In the genomic region with DNA sequence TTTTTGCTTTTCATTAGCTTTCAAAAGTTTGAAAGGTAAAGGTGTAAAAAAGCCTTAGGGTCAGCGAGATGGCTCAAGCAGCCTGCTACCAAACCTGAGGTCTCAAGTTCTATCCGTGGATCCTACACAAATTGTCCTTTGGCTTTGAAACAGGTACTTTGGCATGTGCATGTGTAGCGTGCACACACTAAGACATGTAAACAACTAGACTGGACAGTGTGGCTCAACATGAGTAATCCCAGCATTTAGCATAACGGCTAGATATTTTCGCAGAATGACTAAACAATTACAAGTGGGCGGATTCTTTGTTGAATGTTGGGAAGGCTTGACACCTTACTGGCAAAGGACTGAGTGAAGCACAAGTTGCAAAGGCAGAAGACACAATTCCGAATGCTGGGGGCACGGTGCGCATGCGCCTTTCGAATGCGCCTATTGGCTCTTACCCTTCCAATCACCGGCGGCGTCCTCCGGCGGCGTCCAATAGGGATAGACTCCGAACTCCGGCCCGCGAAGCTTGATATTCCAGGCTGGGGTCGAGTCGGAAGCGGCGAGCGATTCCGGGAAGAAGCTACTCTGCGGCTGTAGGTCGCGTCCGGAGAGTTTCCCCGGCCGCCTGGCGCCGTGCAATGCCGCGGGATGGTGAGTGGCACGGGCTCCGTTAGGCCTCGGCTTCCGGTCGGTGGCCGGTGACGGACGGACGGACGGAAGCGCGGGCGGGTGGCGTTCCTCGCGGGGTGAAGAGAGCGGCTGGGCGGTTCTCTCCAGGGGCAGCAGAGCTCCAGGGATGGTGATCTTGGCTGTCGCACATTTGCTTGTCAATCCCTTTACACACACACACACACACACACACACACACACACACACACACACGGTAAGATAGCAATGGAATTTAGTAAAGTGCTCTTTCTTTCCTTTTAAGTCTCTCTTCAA, we compare ENCODE assay signal across 8 mouse cellular contexts. TPM values are rescaled to one million over a fixed set of nuclear protein-coding genes. Genes with fewer than 3 reads are reported as not detected.
DNase-seq lines count a peak whose midpoint lies in the region; ATAC-seq and TF ChIP-seq lines count a peak whose summit lies in the region.

A gene (plus strand): TSS at position 486 of the 930 bp plus-strand sequence.

- H3K4me1 ChIP-seq in E14TG2a.4 (replicated peaks; ENCODE audit: low read depth, low read length), result peaks cover 33% of the 10 kb centered on the region
- peaks cover 15% of the 10 kb centered on the region for H3K4me1 ChIP-seq in forebrain, embryonic 12.5 days
- H3K4me1 ChIP-seq in heart, postnatal 0 days (ENCODE audit: control insufficient read depth, insufficient read depth), result 0 out of 2 replicates have a peak, but pooled peaks cover 6% of the 10 kb centered on the region
- H3K4me1 ChIP-seq in liver, embryonic 16.5 days (ENCODE audit: control insufficient read depth, low read depth, low read length), result peaks cover 6% of the 10 kb centered on the region; the same call in 1 of the 2 replicates
- peaks cover 14% of the 10 kb centered on the region for H3K4me1 ChIP-seq in neural tube, embryonic 13.5 days (replicated peaks)
- H3K4me1 ChIP-seq in testis, adult 2 months (ENCODE audit: control insufficient read depth, insufficient read depth, low read length), result no peaks in the 10 kb centered on the region

- TF ChIP-seq EP300 in heart, postnatal 0 days (IDR thresholded peaks at IDR 0.05; ENCODE audit: low read depth), result no peak

- peak; percentile 62; the same call in 1 of the 2 replicates for TF ChIP-seq POLR2A in testis, adult 2 months (IDR thresholded peaks at IDR 0.05; ENCODE audit: control insufficient read depth, low read depth, low read length)

- DNase-seq in c-Kit-positive CD71-positive TER-119-positive erythroid progenitor cells, embryonic 14.5 days (ENCODE audit: low spot score), result peak; percentile 97
- peak; percentile 97 for DNase-seq in heart, postnatal 0 days (ENCODE audit: low spot score)
- peak; percentile 95 to 96 for DNase-seq in kidney, postnatal 4 days

- H3K9ac ChIP-seq in forebrain, embryonic 12.5 days, result peak within 1 kb of the TSS; percentile 62
- H3K9ac ChIP-seq in heart, postnatal 0 days (replicated peaks; ENCODE audit: low read depth, low read length), result 0 out of 2 replicates have a peak within 1 kb of the TSS, but pooled peaks have one; percentile 9
- peak within 1 kb of the TSS; percentile 84 for H3K9ac ChIP-seq in liver, embryonic 16.5 days (ENCODE audit: low read depth, low read length)
- H3K9ac ChIP-seq in neural tube, embryonic 13.5 days, result peak within 1 kb of the TSS; percentile 47; the same call in 1 of the 2 replicates

- no peaks in the 10 kb centered on the region for H3K27me3 ChIP-seq in E14TG2a.4 (ENCODE audit: insufficient read depth, low read length)
- H3K27me3 ChIP-seq in forebrain, embryonic 12.5 days, result no peaks in the 10 kb centered on the region
- H3K27me3 ChIP-seq in heart, postnatal 0 days (ENCODE audit: control insufficient read depth, insufficient read depth, low read length), result no peaks in the 10 kb centered on the region
- no peaks in the 10 kb centered on the region for H3K27me3 ChIP-seq in liver, embryonic 16.5 days (ENCODE audit: control insufficient read depth, insufficient read depth, low read depth, low read length)
- H3K27me3 ChIP-seq in neural tube, embryonic 13.5 days, result no peaks in the 10 kb centered on the region
- no peaks in the 10 kb centered on the region for H3K27me3 ChIP-seq in testis, adult 2 months (ENCODE audit: control insufficient read depth, insufficient read depth, low read length)

- H3K9me3 ChIP-seq in E14TG2a.4 (ENCODE audit: low read length), result no peaks in the 10 kb centered on the region
- H3K9me3 ChIP-seq in forebrain, embryonic 12.5 days, result no peaks in the 10 kb centered on the region
- H3K9me3 ChIP-seq in heart, postnatal 0 days (replicated peaks; ENCODE audit: control insufficient read depth, low read length), result no peaks in the 10 kb centered on the region
- no peaks in the 10 kb centered on the region for H3K9me3 ChIP-seq in liver, embryonic 16.5 days (replicated peaks; ENCODE audit: control insufficient read depth, low read length)
- no peaks in the 10 kb centered on the region for H3K9me3 ChIP-seq in neural tube, embryonic 13.5 days

- H3K4me2 ChIP-seq in forebrain, embryonic 12.5 days, result peak within 1 kb of the TSS; percentile 69
- peak within 1 kb of the TSS; percentile 76 for H3K4me2 ChIP-seq in heart, postnatal 0 days (ENCODE audit: low read depth, low read length)
- peak within 1 kb of the TSS; percentile 89 for H3K4me2 ChIP-seq in liver, embryonic 16.5 days (ENCODE audit: low read depth, low read length)
- H3K4me2 ChIP-seq in neural tube, embryonic 13.5 days, result peak within 1 kb of the TSS; percentile 93

- TF ChIP-seq CTCF in E14TG2a.4 (conservative IDR thresholded peaks at IDR 0.05; ENCODE audit: low read length), result no peak
- no peak for TF ChIP-seq CTCF in heart, postnatal 0 days (IDR thresholded peaks at IDR 0.05; ENCODE audit: low read depth)
- TF ChIP-seq CTCF in testis, adult 2 months (IDR thresholded peaks at IDR 0.05; ENCODE audit: control insufficient read depth, insufficient read depth, insufficient replicate concordance, low read depth, low read length), result no peak

- H3K4me3 ChIP-seq in E14TG2a.4 (replicated peaks; ENCODE audit: low read length), result peak within 1 kb of the TSS; percentile 88
- H3K4me3 ChIP-seq in forebrain, embryonic 12.5 days (replicated peaks), result peak within 1 kb of the TSS; percentile 70
- peak within 1 kb of the TSS; percentile 61 for H3K4me3 ChIP-seq in heart, postnatal 0 days (ENCODE audit: low read depth, low read length)
- peak within 1 kb of the TSS; percentile 80 for H3K4me3 ChIP-seq in liver, embryonic 16.5 days (ENCODE audit: low read depth, low read length)
- peak within 1 kb of the TSS; percentile 50 for H3K4me3 ChIP-seq in neural tube, embryonic 13.5 days
- peak within 1 kb of the TSS; percentile 93 for H3K4me3 ChIP-seq in testis, adult 2 months (ENCODE audit: control insufficient read depth, low read depth, low read length)

- 2% methylated on average over 50 of the region's 58 CpGs for WGBS in forebrain, embryonic 12.5 days
- 2% methylated on average over 58 of the region's 58 CpGs for WGBS in heart, postnatal 0 days
- WGBS in liver, embryonic 16.5 days (ENCODE audit: insufficient replicate concordance), result under 1% methylated on average over 58 of the region's 58 CpGs
- WGBS in neural tube, embryonic 13.5 days, result 2% methylated on average over 58 of the region's 58 CpGs

- peak; percentile 96 for ATAC-seq in forebrain, embryonic 12.5 days (ENCODE audit: low FRiP score)
- ATAC-seq in heart, postnatal 0 days (ENCODE audit: insufficient read depth, low read depth), result peak; percentile 96
- ATAC-seq in liver, embryonic 16.5 days (ENCODE audit: low read depth), result peak; percentile 96
- peak; percentile 95 for ATAC-seq in neural tube, embryonic 13.5 days (ENCODE audit: low read depth)

- H3K27ac ChIP-seq in forebrain, embryonic 12.5 days, result no peak within 1 kb of the TSS
- H3K27ac ChIP-seq in heart, postnatal 0 days (ENCODE audit: low read depth), result peak within 1 kb of the TSS; percentile 23
- peak within 1 kb of the TSS; percentile 91 for H3K27ac ChIP-seq in liver, embryonic 16.5 days (ENCODE audit: low read length)
- H3K27ac ChIP-seq in neural tube, embryonic 13.5 days (replicated peaks), result no peak within 1 kb of the TSS
- H3K27ac ChIP-seq in testis, adult 2 months (ENCODE audit: control insufficient read depth, insufficient read depth, low read depth, low read length), result peak within 1 kb of the TSS; percentile 45

- peaks cover 61% of the 10 kb centered on the region for H3K36me3 ChIP-seq in E14TG2a.4 (ENCODE audit: insufficient read depth, low read length)
- H3K36me3 ChIP-seq in forebrain, embryonic 12.5 days (replicated peaks), result peaks cover 27% of the 10 kb centered on the region
- peaks cover 37% of the 10 kb centered on the region for H3K36me3 ChIP-seq in heart, postnatal 0 days (replicated peaks; ENCODE audit: control insufficient read depth, insufficient read depth, low read length)
- H3K36me3 ChIP-seq in liver, embryonic 16.5 days (ENCODE audit: control insufficient read depth, insufficient read depth), result peaks cover 19% of the 10 kb centered on the region
- H3K36me3 ChIP-seq in neural tube, embryonic 13.5 days, result peaks cover 32% of the 10 kb centered on the region
- no peaks in the 10 kb centered on the region for H3K36me3 ChIP-seq in testis, adult 2 months (ENCODE audit: control insufficient read depth, insufficient read depth, low read length)

RNA-seq across cellular contexts. Expression of the gene that starts here (rescaled TPM):
- polyA plus RNA-seq in forebrain, embryonic 12.5 days (2016; fragmentation: Nextera tagmentation; extraction: Ambion mirVana), result 2.4 and 3.6 TPM in 2 replicates
- total RNA-seq in heart, postnatal 0 days (2014; rRNA removed; ENCODE audit: low replicate concordance), result 0.15 and 3.7 TPM in 2 replicates
- polyA plus RNA-seq in heart, postnatal 0 days (2015; fragmentation: Nextera tagmentation; extraction: Ambion mirVana), result 0.63 and 0.64 TPM in 2 replicates
- 2.1 and 2.2 TPM in 2 replicates for polyA plus RNA-seq in liver, embryonic 16.5 days (2015; fragmentation: Nextera tagmentation; extraction: Ambion mirVana)
- polyA plus RNA-seq in neural tube, embryonic 13.5 days (2015; fragmentation: Nextera tagmentation; extraction: Ambion mirVana), result 0.36 and 0.42 TPM in 2 replicates
- polyA plus RNA-seq in testis, adult 2 months (2012; rRNA removed), result 8.2 and 10.6 TPM in 2 replicates

Comparison
In these comparisons a context has a peak if more than half of its experiments do, and no peak if none do; other contexts are left out.
1. Peak in ATAC-seq, H3K4me3 ChIP-seq, H3K9ac ChIP-seq and H3K4me2 ChIP-seq in neural tube, embryonic 13.5 days; RNA of the gene not detected or under 1 TPM.
2. H3K27ac ChIP-seq: peak in heart, postnatal 0 days (single experiment), liver, embryonic 16.5 days (single experiment) and testis, adult 2 months (single experiment); none in forebrain, embryonic 12.5 days (single experiment) and neural tube, embryonic 13.5 days (single experiment).
3. H3K9ac ChIP-seq: peak in every context shown above with its lines; median percentile 84 in liver, embryonic 16.5 days; 62 in forebrain, embryonic 12.5 days; 47 in neural tube, embryonic 13.5 days; 9 in heart, postnatal 0 days.
4. Peak in every context shown above with its lines, with median percentiles within 50 percentile points of each other: H3K4me3 ChIP-seq, DNase-seq, ATAC-seq and H3K4me2 ChIP-seq.